Mouse (Mus musculus) kidney, postnatal 14 days (tissue): ENCODE data around the gene Ppm1h.
A peak's percentile ranks its signal among the peaks of the same experiment; 100 is the strongest.
"Not testable (repeated sequence)": the region's sequence is repeated elsewhere in the genome, so short reads cannot be mapped to it uniquely, and the experiment has no call there.

Experiments
- DNase-seq: peaks from one replicate; pipeline ENCODE4 v3.0.0; 2022; ENCODE audit warnings: mixed read lengths

The Ppm1h gene

GRCm38 (mm10) chr10:122939546-122939945 is 261.0 kb downstream of the Ppm1h start:
- DNase-seq, result peak; percentile 40

GRCm38 (mm10) chr10:122942771-122943170 is 264.2 kb downstream of the Ppm1h start:
- DNase-seq, result no peak

- DNase-seq, result no peak
These were observed 265.3 kb downstream of the Ppm1h start for GRCm38 (mm10) chr10:122943824-122944223.

GRCm38 (mm10) chr10:122944888-122945287 is 266.3 kb downstream of the Ppm1h start:
- no peak for DNase-seq

- DNase-seq, result no peak
These were observed 272.4 kb downstream of the Ppm1h start for GRCm38 (mm10) chr10:122950966-122951365.

- DNase-seq, result no peak
These were observed 275.0 kb downstream of the Ppm1h start for GRCm38 (mm10) chr10:122953576-122953975.

GRCm38 (mm10) chr10:122957918-122958317 is 279.4 kb downstream of the Ppm1h start:
- no peak for DNase-seq

GRCm38 (mm10) chr10:122958699-122959098 is 280.1 kb downstream of the Ppm1h start:
- DNase-seq, result no peak

GRCm38 (mm10) chr10:122960216-122960615 is 281.7 kb downstream of the Ppm1h start:
- no peak for DNase-seq

GRCm38 (mm10) chr10:122960738-122961137 is 282.2 kb downstream of the Ppm1h start:
- no peak for DNase-seq

- DNase-seq, result no peak
These were observed 282.9 kb downstream of the Ppm1h start for GRCm38 (mm10) chr10:122961494-122961893.

- DNase-seq, result no peak
These were observed 284.1 kb downstream of the Ppm1h start for GRCm38 (mm10) chr10:122962651-122963050.

- peak; percentile 56 for DNase-seq
These were observed 285.1 kb downstream of the Ppm1h start for GRCm38 (mm10) chr10:122963463-122964240.

- no peak for DNase-seq
These were observed 285.7 kb downstream of the Ppm1h start for GRCm38 (mm10) chr10:122964241-122964636.

GRCm38 (mm10) chr10:122965650-122966049 is 287.1 kb downstream of the Ppm1h start:
- not testable (repeated sequence) for DNase-seq

GRCm38 (mm10) chr10:122966421-122966820 is 287.9 kb downstream of the Ppm1h start:
- no peak for DNase-seq

- no peak for DNase-seq
These were observed 291.6 kb downstream of the Ppm1h start for GRCm38 (mm10) chr10:122970188-122970587.

GRCm38 (mm10) chr10:122973241-122973640 is 294.7 kb downstream of the Ppm1h start:
- no peak for DNase-seq

GRCm38 (mm10) chr10:122976038-122976437 is 297.5 kb downstream of the Ppm1h start:
- DNase-seq, result no peak

- no peak for DNase-seq
These were observed 300.8 kb downstream of the Ppm1h start for GRCm38 (mm10) chr10:122979356-122979755.

- no peak for DNase-seq
These were observed 301.6 kb downstream of the Ppm1h start for GRCm38 (mm10) chr10:122980123-122980522.

GRCm38 (mm10) chr10:122982909-122983578 is 304.5 kb downstream of the Ppm1h start:
- DNase-seq, result no peak

GRCm38 (mm10) chr10:122983579-122984530 is 305.3 kb downstream of the Ppm1h start:
- no peak for DNase-seq
